In genomic region chr1:78724458-78725190, GRCm38 (mm10) we compare ENCODE assay signal across 8 mouse cellular contexts.
DNase-seq lines count a peak whose midpoint lies in the region; ATAC-seq and TF ChIP-seq lines count a peak whose summit lies in the region.

No protein-coding gene starts in this region.

- DNase-seq in MN1 (ENCODE audit: low spot score), result peak; percentile 83
- DNase-seq in cerebellum, adult 11-12 months, result peak; percentile 85
- DNase-seq in forebrain, postnatal 0 days, result peak; percentile 95
- peak; percentile 95 for DNase-seq in hindbrain, embryonic 14.5 days (ENCODE audit: low spot score)
- peak; percentile 84 to 91 for DNase-seq in layer of hippocampus, postnatal 14 days (ENCODE audit: low spot score in 2 of 2)
- peak; percentile 88 for DNase-seq in right cerebral cortex, adult 18-20 months
- peak; percentile 78 for DNase-seq in urinary bladder, postnatal 25 days (ENCODE audit: low spot score)

- H3K4me1 ChIP-seq in forebrain, postnatal 0 days (ENCODE audit: insufficient read depth), result no peaks in the 10 kb centered on the region
- peaks cover 6% of the 10 kb centered on the region; the same call in 1 of the 2 replicates for H3K4me1 ChIP-seq in hindbrain, embryonic 14.5 days (replicated peaks; ENCODE audit: control insufficient read depth, insufficient read depth, low read length)

- H3K9ac ChIP-seq in forebrain, postnatal 0 days, result 0 out of 2 replicates have a peak overlapping the region, but pooled peaks have one; percentile 14
- peak overlapping the region; percentile 17; the same call in 1 of the 2 replicates for H3K9ac ChIP-seq in hindbrain, embryonic 14.5 days

- H3K4me3 ChIP-seq in forebrain, postnatal 0 days (ENCODE audit: low read depth, low read length), result no peak overlapping the region
- H3K4me3 ChIP-seq in hindbrain, embryonic 14.5 days (replicated peaks; ENCODE audit: low read length), result no peak overlapping the region

- 0 out of 2 replicates have a peak overlapping the region, but pooled peaks have one; percentile 13 for H3K4me2 ChIP-seq in forebrain, postnatal 0 days (ENCODE audit: low read depth)
- H3K4me2 ChIP-seq in hindbrain, embryonic 14.5 days (replicated peaks), result peak overlapping the region; percentile 34

- peak; percentile 98 for TF ChIP-seq CTCF in forebrain, postnatal 0 days (IDR thresholded peaks at IDR 0.05; ENCODE audit: low read depth)

- H3K27me3 ChIP-seq in forebrain, postnatal 0 days (ENCODE audit: insufficient read depth, low read length), result no peaks in the 10 kb centered on the region
- H3K27me3 ChIP-seq in hindbrain, embryonic 14.5 days (ENCODE audit: control insufficient read depth, insufficient read depth, low read length), result no peaks in the 10 kb centered on the region

- H3K9me3 ChIP-seq in forebrain, postnatal 0 days (ENCODE audit: low read length), result no peaks in the 10 kb centered on the region
- no peaks in the 10 kb centered on the region for H3K9me3 ChIP-seq in hindbrain, embryonic 14.5 days (ENCODE audit: control insufficient read depth, low read length)

- 15% methylated on average over 17 of the region's 17 CpGs for WGBS in forebrain, postnatal 0 days
- WGBS in hindbrain, embryonic 14.5 days, result 14% methylated on average over 17 of the region's 17 CpGs

- no peak overlapping the region for H3K27ac ChIP-seq in forebrain, postnatal 0 days (ENCODE audit: low read depth, low read length)
- peak overlapping the region; percentile 58 for H3K27ac ChIP-seq in hindbrain, embryonic 14.5 days

- peak; percentile 95 for ATAC-seq in forebrain, postnatal 0 days
- peak; percentile 85 for ATAC-seq in hindbrain, embryonic 14.5 days (ENCODE audit: low FRiP score)
- peak; percentile 94 for ATAC-seq in megakaryocyte, adult 5-6 weeks (ENCODE audit: poor library complexity, severe bottlenecking)

- H3K36me3 ChIP-seq in forebrain, postnatal 0 days (ENCODE audit: insufficient read depth), result no peaks in the 10 kb centered on the region
- no peaks in the 10 kb centered on the region for H3K36me3 ChIP-seq in hindbrain, embryonic 14.5 days (replicated peaks; ENCODE audit: control insufficient read depth, insufficient read depth)
